Mouse (Mus musculus) bone marrow macrophage, adult 2 months (primary cell): ENCODE results near the gene Fgf9. TPM values are rescaled to one million over a fixed set of nuclear protein-coding genes. Genes with fewer than 3 reads are reported as not detected.

ENCODE experiments used
- H3K27ac ChIP-seq: 2 replicates; pipeline ENCODE4 v1.5.1; 2012; ENCODE audit warnings: low read depth, low read length; ENCODE audit not compliant: insufficient read depth
- H3K4me1 ChIP-seq: 2 replicates; pipeline ENCODE4 v1.6.1; 2012; ENCODE audit warnings: low read length; ENCODE audit not compliant: control insufficient read depth, insufficient read depth
- H3K4me3 ChIP-seq: 2 replicates; pipeline ENCODE4 v1.5.1; 2012; ENCODE audit warnings: mild to moderate bottlenecking, low read length, moderate library complexity; ENCODE audit not compliant: insufficient read depth
- CTCF ChIP-seq: IDR thresholded peaks from 2 replicates; pipeline ENCODE4 v1.5.1; 2012; ENCODE audit warnings: low read depth, mild to moderate bottlenecking, low read length, moderate library complexity
- POLR2A ChIP-seq: IDR thresholded peaks from 2 replicates; pipeline ENCODE4 v1.6.1; 2012; ENCODE audit warnings: mild to moderate bottlenecking, low read depth, low read length, borderline replicate concordance
- polyA plus RNA-seq: library from polyadenylated mRNA; stranded (reverse); fragments of >200 nt; gene quantifications from 2 replicates; pipeline ENCODE4 v1.2.4, GENCODE M21; 2012; ENCODE audit not compliant: missing spikeins, insufficient read depth, insufficient read length

The Fgf9 gene
- polyA plus RNA-seq, 1 experiment, result not detected

DNA sequence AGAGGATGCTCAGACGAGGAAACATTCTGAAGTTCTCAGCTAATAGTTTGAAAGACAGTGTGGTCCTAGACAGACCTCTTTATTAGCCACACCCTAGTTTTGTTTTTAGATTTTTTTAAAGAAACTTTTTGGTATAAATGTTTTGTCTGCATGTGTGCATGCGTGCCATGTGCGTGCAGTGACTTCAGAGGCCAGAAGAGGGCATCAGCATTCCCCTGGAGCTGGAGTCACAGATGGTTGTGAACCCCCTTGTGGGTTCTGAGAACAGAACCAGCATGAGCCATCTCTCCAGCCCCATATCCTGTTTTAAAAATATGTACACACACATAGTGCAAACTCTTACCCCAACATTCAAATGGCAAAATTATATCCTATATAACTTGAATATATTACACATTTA, 13.9 kb downstream of the Fgf9 start:
- Histone ChIP-seq H3K4me3 (no peak overlapping the region), H3K4me1 (no peaks in the 10 kb centered on the region), H3K27ac (no peak overlapping the region)
- TF ChIP-seq CTCF, result no peak

DNA sequence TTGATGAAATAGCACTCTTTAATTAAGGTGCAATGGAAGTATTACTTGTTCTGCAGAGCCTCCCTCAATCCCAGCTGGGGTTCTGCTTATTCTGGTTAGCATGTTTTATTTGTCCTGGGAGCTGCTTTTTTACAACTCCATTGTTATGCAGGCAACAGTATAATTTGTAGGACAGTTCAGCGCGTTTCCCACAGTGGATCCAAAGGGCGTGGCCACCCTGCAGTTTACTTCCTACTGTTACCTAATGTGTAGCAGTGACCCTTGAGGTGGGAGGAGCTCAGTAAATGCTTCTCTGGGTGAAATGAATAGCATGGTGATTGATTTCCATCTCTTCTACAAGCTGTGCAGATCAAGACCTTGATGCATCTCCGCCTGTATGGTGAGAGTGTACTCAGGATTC, 17.0 kb downstream of the Fgf9 start:
- no peaks in the 10 kb centered on the region for H3K4me1 ChIP-seq
- TF ChIP-seq CTCF, result no peak
- no peak for TF ChIP-seq POLR2A

DNA sequence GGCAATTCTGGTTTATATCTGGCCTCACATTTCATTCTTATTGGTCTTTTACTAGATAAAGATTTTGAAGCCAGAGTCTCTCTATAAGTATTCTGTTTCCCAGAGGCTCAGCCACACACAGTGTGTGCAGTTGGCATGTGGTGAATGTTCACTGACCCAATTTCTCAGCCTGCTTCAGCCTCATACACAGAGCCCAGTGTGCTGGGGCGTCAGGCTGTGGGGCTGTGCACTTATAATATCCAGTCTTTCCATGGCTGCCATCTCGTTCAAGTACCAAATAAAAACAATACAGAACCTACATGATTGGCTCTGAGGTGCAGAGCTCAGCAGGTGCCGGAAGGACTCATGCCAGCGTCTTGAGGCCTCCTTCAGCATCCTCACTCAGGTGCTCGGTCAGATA, 19.1 kb downstream of the Fgf9 start:
- H3K4me1 ChIP-seq, result no peaks in the 10 kb centered on the region
- no peak overlapping the region for H3K27ac ChIP-seq
- TF ChIP-seq POLR2A, result no peak
- TF ChIP-seq CTCF, result no peak
- H3K4me3 ChIP-seq, result no peak overlapping the region

More for the DNA sequence above, 17.0 kb downstream of the Fgf9 start:
- H3K4me3 ChIP-seq, result no peak overlapping the region
- H3K27ac ChIP-seq, result no peak overlapping the region

DNA sequence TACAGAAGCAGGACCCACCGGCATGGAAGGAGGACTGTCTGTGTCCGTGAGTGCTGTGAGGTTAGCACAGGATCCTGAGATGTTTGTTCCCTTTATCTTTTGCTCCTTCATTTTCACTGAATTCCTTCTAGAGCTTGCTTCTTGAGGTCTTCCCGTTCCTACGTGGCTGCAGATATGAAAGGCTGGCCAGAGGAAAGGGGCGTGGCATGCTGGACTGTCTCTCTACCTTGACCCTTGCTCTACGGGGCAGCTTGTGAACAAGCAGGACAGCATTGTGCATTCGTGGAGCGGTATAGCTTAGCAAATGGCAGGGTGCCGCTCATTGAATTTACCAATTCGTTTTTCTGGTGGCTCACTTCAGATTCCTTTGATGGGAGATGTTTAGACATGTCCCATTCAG, 21.0 kb downstream of the Fgf9 start:
- no peak overlapping the region for H3K4me3 ChIP-seq

DNA sequence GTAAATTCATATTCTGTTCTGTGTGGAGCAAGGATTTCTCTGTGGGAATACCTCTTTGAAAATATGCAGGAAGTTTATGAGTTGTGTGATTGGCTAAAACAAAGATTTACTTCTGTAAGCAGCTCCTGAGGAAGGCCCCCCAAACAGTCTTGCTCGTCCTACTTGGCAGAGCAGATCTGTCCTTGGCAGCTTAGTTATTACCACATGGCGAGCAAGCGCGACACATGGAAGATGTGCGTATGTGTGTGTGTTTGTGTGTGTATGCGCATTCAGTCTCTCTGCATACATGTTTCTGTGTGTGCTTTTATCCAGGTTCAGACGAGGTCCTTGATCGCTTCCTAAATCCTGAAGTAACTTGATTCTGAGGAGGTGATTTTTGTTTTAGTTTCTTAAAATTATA, 29.3 kb downstream of the Fgf9 start:
- TF ChIP-seq POLR2A, result no peak
- no peak for TF ChIP-seq CTCF
- Histone ChIP-seq H3K4me3 (no peak overlapping the region), H3K4me1 (no peaks in the 10 kb centered on the region), H3K27ac (no peak overlapping the region)

More for the DNA sequence above, 21.0 kb downstream of the Fgf9 start:
- TF ChIP-seq POLR2A, result no peak
- TF ChIP-seq CTCF, result no peak
- Histone ChIP-seq H3K4me1 (no peaks in the 10 kb centered on the region), H3K27ac (no peak overlapping the region)

DNA sequence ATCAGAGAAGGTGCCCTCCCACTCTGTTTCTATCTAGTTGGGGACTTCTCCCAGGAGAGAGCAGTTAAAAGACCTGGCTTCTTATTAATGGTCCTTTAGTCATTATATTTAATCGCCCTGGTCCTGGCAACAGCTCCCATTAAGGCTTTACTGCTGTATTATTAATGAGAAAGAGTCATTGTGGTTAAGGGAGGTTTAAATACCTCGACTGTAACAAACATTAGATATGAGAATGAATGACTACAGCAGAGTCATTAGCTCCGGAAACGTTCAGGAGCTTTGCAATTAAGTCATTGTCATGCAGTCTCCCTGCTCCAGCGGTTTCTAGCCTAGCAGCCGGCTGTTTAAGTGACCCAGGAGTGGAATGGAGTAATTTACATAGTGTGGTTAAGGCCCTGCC, 31.0 kb downstream of the Fgf9 start:
- Histone ChIP-seq H3K27ac (no peak overlapping the region), H3K4me3 (no peak overlapping the region), H3K4me1 (no peaks in the 10 kb centered on the region)
- no peak for TF ChIP-seq POLR2A
- no peak for TF ChIP-seq CTCF

DNA sequence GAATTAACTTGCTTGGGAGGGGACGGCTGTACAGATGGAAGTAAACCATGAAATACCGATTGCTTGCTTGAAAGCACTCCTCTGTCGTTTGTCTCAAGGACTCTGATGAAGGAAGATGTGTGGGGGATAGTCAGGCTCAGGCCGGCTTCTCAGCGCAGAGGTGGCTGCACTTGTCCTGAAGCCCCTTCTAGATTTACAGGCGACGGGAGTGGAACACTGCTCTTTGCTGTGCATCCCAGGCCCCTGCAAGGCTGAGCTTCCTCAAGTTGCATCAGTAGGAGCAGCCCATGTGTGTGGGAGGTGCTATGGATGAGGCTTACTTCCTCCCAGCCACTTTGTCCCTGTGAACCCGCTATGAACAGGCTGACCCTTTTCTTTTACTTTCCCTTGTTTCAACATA, 33.9 kb downstream of the Fgf9 start:
- no peaks in the 10 kb centered on the region for H3K4me1 ChIP-seq
- TF ChIP-seq POLR2A (no peak), CTCF (no peak)
- no peak overlapping the region for H3K4me3 ChIP-seq
- no peak overlapping the region for H3K27ac ChIP-seq

DNA sequence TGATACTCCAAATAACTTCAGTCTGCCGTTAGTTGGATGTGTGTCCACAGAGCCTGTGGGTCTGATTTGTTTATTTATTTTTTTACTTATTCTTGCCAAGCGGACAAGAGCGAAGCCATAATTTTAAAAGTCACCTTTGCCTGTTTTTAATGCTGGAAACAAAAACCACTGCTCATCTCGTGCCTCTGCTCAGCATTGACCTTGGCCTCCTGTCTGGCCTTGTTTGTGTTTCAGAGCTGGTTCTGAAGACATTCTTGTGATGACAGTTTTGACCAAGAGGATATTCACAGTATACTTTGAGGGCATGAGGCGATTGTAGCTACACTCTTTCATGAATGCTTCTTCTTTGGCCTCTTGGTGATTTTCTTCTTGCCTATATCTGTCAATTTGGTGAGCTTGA, 35.2 kb downstream of the Fgf9 start:
- no peak overlapping the region for H3K4me3 ChIP-seq
- no peak overlapping the region for H3K27ac ChIP-seq
- no peak for TF ChIP-seq CTCF
- no peak for TF ChIP-seq POLR2A
- H3K4me1 ChIP-seq, result no peaks in the 10 kb centered on the region

DNA sequence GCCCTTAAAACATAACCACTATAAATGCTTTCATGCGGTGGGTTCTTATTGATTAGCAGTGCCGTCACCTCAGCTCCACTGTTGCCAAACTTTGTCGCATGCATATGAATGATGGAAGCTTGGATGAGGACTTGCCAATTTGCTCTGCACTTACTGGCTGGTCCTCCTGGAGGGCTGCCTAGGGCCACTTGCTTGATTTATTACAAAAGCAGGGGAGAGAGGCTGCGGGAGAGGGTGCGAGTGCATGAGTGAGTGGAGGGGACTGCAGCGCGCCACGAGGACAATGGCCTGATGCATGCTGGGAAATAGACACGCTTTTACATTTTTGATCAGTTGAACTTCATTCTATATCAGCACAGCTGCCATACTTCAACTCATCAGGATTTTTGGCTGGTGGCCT, 39.3 kb downstream of the Fgf9 start:
- Histone ChIP-seq H3K4me1 (no peaks in the 10 kb centered on the region), H3K4me3 (no peak overlapping the region), H3K27ac (no peak overlapping the region)
- no peak for TF ChIP-seq POLR2A
- no peak for TF ChIP-seq CTCF

DNA sequence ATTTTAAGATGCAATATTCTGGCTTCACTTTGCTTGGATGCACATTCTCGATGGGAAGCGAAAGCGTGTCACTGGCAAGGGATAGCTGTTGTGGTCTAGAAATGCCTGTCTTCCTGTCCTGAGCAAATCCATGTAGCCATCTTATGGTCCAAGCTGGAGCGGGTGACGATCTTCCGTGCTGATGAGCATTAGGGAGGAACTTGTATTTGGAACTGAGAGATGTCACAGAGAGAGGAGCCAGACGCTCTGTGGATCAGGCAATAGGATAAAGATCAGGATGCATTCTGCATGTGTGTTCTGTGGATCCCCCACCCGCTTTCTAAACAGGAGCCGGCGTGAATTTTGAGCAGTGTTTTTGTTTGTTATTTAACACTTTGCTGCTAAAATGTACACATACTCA, 41.2 kb downstream of the Fgf9 start:
- H3K4me3 ChIP-seq, result no peak overlapping the region
- no peak overlapping the region for H3K27ac ChIP-seq
- no peaks in the 10 kb centered on the region for H3K4me1 ChIP-seq
- no peak for TF ChIP-seq CTCF
- TF ChIP-seq POLR2A, result no peak

DNA sequence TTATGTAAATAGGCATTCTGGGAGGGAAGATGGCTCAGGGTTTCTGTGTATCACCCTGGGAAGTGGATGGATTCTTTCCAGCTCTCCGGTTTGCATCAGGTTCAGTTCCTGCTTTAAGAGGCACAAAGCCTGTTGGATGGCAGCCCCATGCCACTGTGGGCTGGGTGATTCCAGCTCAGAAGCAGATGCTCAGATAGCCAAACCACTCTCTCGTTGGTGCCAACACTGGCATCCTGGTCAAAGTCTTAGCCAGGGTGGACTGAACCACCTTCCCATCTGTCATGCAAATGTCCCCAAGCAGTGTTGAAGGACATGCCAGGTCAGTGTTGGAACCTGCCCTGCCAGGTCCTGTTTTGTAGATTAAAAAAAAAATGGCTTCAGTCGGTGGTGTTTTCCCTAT, 42.0 kb downstream of the Fgf9 start:
- Histone ChIP-seq H3K4me3 (no peak overlapping the region), H3K27ac (no peak overlapping the region), H3K4me1 (no peaks in the 10 kb centered on the region)
- no peak for TF ChIP-seq CTCF
- TF ChIP-seq POLR2A, result no peak
